Mouse (Mus musculus) testis, adult 2 months (tissue): ENCODE results near the gene Pepd.

Experiments used
- CTCF ChIP-seq: fragments of 200-500 bp; IDR thresholded peaks from 2 replicates; pipeline ENCODE4 v1.5.1; 2012; ENCODE audit warnings: low read depth, mild to moderate bottlenecking, inconsistent platforms, low read length, moderate library complexity; ENCODE audit not compliant: control insufficient read depth, insufficient read depth, insufficient replicate concordance
- POLR2A ChIP-seq: fragments of 200-500 bp; IDR thresholded peaks from 2 replicates; pipeline ENCODE4 v1.6.1; 2012; ENCODE audit warnings: low read depth, mild to moderate bottlenecking, inconsistent platforms, low read length, moderate library complexity; ENCODE audit not compliant: control insufficient read depth

GRCm38 (mm10) chr7:35084565-35085360 is 172.6 kb downstream of the Pepd start:
- no peak for TF ChIP-seq CTCF
- TF ChIP-seq POLR2A = no peak
